Mouse (Mus musculus) Muller cell, postnatal 12 days (primary cell): Measurements from ENCODE around the gene Pmp22.

ENCODE experiments used
- DNase-seq: peaks from one replicate; pipeline ENCODE4 v3.0.0-alpha.2; 2015; ENCODE audit errors: inconsistent ontology term

Gene Pmp22

DNA sequence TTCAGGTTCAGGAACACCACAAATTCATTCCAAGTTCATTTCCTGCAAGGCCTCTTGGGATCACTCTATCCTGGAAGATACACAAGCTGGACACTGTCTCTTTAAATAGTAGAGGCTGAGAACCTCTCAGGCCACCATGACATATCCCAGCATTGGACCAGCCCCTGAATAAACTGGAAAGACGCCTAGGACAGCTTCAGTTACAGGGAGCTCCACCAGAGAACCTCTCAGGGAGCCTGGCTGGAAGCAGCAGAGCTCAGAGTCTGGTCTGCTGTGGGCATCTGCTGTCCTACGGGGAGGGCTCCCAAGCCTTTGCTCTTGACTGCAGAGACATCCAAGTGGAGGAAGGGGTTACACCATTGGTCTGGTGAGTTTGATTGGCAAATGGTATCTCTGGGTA, at the start of gene Pmp22:
Gene Pmp22, plus strand, starts transcription at position 199 of the 400 bp plus-strand sequence.
- no peak for DNase-seq

DNA sequence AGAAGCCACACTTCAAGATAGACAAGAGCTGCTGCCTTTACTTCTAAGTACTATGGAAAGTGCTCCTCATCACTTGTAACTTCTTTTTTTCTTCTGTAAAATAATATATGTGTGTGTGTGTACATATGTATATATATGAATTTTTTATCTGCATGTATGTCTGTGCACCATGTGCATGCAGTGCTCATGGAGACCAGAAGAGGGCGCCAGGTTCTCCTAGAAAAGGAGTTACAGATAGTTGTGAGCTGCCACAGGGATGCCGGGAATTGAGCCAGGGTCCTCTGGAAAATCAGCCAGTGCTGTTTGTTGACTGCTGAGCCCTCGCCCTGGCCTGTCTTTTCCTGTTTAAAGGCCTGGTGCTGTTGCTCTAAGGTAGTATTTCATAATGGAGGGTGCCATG, 44.2 kb upstream of the Pmp22 start:
- DNase-seq = no peak

DNA sequence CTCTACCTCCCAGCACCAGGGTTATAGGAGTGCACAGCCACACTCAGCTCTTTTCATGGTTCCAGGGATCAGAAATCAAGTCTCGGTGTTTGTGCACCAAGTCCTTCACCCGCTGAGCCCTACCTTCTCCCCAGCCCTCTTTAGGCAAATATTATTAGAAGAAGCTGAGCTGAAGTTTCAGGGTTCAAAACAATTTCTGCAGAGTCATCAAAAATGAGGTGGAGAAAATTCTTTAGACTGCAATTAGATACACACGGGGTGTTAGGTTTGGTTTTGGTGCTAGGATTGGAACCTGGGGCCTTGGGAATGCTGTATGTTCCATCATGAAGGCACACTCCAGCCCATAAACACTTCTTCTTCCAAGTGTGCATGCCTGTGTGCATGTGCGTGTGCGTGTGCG, 40.1 kb upstream of the Pmp22 start:
- DNase-seq = no peak

DNA sequence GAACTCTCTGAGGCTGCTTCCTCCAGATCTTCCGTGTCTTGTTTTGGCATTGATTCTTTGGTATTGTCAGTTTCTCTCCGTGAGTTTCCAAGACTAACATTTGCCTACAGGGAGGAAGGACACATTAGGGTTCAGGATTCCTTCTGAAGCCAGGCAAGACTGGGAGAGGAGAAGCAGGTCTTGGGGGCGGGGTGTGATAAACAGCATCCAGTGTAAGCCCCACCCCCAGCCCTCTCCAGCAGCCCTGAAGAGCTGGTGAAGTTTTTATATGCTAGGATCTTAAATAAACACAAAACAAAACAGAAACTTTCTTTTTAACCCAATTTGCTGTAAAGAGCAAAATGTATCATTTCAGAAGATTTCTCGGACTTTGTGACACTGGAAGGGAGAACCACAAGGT, 38.6 kb upstream of the Pmp22 start:
- no peak for DNase-seq

DNA sequence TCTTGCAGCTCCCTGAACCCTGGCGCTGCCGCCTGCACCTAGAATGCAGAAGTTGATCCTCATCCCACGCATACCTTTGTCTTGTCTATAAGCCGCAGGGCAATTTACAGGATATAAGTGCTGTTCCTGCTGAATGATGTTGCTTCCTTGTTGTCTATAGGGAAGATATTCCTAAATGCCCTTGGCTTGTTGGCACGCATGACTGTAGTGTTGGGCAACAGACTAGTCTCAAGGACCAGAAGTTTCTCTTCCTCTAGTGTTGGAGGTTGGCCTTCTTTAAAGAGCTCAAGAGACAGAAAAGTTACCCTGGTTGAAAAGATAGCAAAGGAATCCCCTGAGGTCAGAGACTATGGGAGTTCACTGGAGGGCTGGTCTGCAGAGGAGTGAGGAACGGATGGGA, 37.8 kb upstream of the Pmp22 start:
- DNase-seq = no peak

DNA sequence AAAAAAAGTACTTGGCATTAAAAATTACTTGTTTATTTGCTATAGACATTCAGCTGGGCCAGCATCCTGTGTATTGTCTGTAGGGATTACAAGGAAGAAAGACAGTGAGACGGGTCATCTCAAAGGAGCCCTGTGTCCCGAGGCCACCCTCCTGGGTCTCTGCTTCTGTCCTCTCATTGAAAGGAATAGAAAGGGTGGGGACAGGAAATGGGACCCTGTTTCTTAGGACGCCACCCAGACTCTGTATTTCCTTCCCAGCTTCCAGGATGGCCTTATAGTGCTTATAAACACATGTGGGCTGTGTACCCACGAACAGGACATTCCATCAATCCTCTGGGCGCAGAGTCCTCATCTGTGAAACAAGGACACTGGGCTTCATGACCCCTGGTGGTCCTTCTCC, 36.5 kb upstream of the Pmp22 start:
- no peak for DNase-seq

DNA sequence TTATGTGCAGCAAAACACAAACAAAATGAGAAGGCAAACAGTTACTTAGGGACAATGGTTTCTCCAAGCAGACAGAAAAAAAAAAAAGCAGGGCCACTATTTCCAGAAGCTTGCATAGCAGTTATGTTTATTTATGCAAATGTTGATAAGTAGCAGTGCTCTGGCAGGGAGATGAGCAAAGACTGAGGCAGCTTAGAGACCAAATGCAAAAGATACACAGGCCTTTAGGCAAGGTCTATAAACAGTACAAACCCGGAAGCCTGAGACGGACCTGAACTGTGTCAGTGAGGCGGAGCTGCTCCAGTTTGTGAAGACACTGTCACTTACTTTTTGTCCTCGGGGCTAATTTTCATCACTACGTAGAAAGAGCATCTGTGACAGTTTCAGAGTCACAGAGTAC, 35.2 kb upstream of the Pmp22 start:
- DNase-seq = no peak

DNA sequence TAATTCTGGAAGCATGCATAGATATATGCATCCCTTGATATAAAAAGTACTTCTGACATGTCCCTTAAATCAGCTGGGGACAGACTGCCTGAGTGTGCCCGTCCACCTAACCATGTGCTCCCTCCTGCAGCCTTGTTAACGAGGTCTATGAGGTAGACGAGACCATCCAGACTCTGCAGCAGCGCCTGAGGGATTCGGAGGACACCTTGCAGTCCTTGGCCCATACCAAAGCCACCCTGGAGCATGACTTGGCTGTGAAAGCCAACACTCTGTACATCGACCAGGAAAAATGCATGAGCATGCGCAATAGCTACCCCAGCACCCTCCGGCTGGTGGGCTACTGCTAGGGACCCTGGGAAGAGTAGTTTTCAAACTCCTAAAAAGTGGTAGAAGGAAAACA, 34.3 kb upstream of the Pmp22 start:
- DNase-seq = no peak

DNA sequence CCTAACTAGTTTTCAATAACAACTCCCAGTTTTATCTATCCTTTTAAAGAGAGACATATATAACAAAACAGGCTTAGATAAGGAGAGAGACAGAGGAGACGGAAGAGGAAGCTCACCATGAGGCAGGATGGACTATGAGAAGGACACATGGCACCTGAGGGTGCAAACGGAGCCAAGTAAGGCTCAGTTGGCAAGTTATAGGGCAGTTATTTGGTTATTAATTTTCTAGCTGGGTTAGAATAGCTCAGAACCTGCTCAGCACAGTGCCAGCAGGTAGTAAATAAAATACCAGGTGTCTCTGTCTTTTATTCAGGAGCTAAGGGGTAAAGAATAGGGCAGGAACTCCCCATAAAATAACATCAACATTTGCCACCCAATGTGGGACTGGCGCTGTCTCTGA, 30.8 kb upstream of the Pmp22 start:
- DNase-seq = no peak

DNA sequence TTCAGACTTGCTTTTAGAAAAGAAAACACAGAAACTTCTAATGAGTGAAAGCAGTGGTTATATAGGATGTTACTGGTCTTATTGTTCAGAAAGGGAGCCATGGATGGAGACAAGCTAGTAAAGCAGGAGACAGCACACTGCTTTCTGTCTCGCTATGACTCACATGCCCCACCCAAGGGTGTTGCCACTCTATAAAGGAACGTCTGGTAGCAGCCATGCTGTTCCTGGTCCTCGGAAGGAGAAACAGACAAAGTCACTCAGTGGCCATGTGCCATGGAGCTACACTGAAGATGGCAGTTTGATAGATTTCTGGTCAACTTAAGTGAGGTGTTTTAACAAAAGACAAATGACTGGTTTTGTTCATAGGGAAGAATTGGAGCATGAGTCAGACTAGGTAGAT, 29.4 kb upstream of the Pmp22 start:
- no peak for DNase-seq

DNA sequence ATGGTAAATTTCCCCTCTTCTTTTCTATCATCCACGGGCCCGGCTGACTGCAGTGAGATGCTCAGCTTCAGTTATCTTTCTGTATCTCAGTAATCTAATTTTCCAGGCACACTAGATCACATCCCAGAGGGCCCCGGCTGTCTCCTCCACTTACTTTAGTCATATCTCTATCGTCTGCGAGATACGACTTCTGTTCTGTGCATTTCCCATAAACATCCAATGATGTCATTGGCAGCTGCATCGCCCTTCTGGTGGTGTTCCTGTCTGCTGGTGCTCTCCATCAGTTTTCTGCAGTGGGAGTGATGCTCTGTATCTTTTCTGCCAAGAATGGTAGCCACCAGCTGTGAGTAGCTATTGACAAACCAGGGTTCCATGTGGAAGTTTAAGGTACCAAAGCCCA, 25.5 kb upstream of the Pmp22 start:
- no peak for DNase-seq

DNA sequence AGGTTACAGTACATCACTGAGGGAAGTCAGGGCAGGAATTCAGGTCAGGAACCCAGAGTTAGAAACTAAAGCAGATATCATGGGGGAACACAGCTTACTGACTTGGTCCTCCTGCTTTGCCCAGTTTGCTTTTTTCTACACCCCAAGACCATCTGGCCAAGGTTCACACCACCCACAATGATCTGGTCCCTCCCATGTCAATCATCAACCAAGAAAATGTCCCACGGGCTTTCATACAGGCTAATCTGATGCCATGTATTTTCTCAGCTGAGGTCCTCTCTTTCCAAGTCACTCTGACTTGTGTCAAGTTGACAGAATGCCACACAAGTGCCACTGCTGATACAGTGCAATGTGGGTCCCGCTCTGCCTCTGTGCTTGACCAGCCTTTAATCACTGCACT, 24.8 kb upstream of the Pmp22 start:
- no peak for DNase-seq

DNA sequence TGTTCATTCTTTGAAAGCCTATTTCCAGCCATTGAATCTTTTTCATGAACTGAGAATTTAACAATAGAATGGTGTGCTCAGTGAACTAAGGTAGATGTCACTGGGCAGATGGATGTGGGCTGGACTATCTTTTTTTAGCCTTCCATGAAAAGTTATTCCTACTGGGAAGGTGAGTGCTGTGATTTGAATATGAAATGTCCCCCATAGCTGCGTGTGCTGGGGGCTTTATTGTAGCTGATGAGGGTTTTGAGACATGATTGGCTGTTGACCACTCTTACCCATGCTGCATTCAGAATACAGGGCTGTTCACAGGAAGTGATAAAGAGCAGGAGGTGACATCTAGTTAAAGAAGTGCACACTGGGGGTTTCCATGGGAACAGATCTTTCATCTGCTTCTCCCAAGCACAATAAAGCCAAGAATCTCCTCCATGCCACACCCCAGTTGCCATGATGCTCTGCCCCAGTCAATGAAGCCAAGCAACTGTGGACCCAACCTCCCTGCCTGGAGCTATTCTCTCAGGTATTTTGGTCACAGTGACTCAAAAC, 19.5 kb upstream of the Pmp22 start:
- no peak for DNase-seq

DNA sequence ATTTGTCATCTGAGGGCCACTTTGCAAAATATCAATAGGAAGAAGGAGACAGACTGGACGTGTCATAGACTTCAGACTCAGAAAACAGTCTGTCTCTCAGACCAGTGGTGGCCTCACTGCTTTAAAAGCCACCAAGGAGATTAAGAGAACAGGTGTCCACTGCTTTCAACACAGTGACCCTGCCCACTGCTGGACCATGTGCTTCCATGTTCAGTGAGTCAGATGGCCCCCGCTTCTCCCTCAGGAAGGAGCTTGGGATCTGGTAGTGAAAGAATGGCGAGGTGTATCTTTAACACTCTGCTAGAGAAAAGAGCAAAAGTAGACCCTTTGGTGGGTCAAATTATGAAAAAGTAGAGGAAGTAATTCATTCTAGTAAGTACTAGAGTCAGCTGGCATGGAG, 18.5 kb upstream of the Pmp22 start:
- DNase-seq = no peak

DNA sequence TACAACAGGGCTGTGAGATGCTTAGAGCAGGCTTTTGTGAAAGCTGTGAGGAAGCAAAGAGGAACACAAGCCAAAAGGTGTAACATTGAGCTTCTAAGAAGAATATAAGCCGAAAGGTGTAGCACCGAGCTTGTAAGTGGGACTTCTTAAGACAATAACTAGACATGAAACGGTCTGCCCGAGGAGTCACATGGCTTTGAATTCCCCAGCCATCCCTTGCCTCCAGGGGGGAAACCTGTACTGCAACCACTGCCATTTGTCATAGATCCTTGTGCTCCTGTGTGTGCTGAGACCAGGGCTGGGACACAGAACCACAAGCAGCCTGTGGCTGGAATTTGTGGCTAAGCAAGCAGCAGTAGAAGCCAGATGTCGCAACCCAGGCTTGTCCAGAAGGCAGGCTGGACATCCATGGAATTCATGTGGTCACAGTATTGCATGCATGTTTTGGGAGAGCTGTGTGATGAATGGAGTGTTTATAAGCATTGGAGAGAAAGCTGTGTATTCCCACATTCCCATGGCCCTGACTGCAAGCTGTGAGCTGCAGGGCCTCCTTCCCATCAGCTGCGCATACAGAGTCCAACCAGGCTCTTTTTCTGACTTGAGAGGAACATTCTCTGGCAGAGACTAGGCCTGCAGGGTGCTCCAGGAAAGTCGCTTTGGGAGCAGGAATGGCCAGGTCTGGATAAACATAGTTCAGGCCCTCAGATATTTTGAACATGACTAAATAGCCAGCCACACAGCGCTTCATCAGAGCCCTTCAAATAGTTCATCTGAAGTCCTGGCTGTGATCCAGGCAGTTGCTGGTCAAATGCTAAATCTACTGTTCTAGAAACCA, 13.8 kb upstream of the Pmp22 start:
- peak; percentile 92 for DNase-seq

DNA sequence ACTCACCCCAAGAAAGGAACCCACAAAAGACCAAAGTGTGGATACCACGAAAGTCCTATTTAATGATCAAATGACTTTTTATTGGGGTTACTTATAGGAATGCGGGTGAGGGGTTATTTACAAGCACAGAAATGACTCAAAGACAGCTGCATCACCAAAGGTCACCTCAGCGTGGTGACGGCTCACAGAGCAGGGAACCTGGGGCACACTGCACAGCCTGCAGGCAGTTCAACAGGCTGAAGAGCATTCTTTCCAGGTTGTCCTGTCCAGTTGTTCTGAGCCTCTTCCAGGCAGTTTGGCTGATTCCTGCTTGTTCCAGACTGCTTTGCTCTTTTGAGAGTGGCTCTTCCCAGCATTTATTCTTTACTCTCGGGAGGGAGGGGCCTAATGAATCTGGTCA, 12.1 kb upstream of the Pmp22 start:
- DNase-seq = no peak

DNA sequence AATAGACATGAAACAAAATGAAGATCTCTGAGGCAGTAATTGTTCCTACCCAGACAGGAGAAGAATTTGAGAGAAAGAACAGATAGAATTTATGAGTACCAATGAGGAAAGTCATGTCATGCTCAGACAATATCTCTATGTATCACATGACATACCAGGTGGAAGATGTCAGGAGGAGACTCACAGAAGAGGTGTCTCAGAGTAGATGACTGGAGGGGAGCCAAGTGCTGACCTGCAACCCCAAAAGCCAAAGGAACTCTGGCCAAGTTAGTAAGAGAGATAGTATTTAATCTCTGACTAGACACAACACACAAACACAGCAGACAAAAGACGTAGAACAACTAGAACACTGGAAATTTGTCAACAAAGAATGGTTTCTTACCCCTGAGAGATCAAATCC, 11.5 kb upstream of the Pmp22 start:
- DNase-seq = no peak

DNA sequence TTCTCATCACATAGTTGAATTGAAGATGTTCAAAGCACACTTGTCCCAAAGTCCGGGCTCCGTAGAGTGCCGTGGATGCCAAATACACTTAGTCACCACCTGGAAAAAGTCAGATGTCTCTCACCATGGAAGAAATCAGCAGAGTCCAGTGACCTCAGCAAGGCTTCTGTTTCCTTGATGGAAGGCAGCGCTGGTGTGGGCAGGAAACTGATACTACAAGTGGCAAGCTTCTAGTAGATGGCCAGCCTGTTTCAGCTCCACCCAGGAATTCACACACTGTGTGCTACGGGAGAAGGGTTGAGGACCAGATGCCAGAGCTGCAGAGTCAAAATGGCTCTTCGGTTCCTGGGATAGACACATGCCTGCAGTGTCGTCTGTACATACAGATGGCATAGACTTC, 9.0 kb upstream of the Pmp22 start:
- no peak for DNase-seq

DNA sequence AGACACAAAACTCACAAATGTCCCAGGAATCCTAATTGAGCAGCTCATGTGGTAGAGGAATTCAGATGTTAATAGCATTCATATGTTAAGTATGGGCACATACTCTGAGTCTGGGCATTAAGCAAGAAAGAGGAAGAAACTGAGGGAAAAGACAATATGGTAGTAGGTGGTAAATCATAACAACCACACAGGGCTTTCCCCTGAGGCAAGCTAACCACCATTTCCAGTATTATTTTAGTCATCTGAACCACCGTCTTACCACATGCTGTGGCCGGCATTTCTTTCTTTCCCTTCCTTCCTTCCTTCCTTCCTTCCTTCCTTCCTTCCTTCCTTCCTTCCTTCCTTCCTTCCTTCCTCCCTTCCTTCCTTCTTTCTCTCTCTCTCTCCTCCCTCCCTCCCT, 6.5 kb upstream of the Pmp22 start:
- no peak for DNase-seq

DNA sequence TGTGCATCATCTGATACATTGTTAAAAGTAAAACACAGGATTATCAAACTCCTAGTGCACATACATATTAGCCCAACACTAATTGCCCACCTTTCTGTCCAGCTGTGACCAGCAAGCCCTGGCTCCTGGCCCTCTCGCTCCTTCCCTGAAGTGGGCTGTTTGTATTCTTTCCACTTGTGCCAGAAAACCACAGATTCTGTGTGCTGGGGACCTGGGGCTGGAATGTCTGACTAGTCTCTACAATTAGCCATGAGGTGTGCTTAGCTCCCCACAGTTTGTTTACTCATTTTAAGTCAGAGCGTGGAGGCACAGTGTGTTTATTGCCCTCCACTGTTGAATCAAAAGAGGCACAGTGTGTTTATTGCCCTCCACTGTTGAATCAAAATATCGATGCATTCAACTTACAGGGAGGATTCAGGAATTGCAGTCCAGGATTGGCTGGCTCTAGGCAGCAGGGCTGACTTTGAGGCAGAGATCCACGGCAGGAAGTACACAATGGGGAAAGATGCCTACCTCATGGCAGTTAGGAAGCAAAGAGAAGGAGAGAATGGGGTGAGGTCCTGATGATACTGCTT, 5.9 kb upstream of the Pmp22 start:
- no peak for DNase-seq

DNA sequence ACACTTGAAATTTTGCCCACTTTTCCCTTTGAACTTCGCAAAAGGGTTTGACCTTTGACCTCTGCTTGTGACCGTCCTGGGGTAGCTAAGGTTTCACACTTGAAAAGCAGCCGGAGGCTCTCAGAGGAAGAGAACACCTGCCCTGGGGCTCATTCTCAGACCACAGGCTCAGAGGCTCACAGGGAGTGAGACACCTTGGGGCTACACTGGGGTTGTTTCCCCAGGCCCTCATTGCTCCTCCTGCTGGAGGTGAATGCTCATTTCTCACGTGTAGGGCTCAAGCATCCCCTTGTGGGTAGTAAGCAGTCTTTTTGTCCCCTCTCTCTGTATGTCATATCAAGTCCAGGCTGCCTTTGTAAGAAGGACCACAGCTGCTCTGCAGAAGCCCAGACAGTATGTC, 4.5 kb upstream of the Pmp22 start:
- peak; percentile 34 for DNase-seq

DNA sequence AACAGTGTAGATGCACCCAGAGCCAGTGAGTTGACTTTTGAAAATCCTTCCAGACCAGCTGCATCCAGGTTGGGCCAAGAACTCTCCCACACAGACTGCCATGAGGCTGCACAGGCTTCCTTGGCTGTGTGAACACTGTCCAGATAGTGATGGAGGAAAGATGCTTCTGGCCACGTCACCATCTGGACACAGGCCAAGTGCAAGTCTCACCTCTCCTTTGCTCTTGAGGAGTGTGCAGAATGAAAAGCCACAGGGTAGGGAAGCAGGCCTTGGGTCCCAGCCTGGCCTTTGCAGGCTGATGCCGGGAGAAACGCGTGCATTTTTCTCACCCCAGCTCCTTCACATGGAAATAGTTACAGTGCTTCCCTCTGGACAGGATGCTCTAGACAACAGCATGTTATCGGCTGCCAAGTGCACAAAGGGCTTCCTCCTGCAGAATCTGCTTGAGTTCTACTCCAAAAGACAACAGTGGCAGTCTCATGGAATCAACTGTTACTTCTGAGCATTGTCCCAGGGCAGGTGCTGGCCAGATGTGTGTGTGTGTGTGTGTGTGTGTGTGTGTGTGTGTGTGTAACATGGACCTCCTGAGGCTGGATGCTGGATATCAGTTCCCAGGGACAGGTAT, 2.8 kb upstream of the Pmp22 start:
- peak; percentile 46 for DNase-seq

DNA sequence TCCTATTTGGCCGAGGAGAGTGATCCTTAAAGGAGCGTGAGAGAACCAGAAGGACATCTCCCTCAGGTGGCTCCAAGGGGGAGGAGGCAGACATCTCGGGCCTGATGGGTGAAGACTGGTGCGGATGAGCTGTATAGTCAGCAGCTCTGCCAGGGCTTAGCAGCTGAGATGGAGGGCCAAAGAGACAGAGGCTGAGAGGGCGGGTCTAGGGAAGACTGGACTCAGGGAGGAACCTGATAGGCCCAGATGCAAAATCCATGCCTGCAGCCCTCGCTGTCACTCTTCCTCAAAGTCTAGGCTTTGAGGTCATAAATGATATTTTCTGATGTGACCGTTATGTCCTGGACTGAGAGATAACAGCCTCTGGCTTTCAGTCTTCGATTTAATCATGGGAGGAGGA, 1.8 kb upstream of the Pmp22 start:
- no peak for DNase-seq
